Mouse (Mus musculus) forebrain, embryonic 10.5 days (tissue): Measurements from ENCODE around the gene Ugt1a6a. TPM values are rescaled to one million over a fixed set of nuclear protein-coding genes. Genes with fewer than 3 reads are reported as not detected.
A peak's percentile ranks its signal among the peaks of the same experiment; 100 is the strongest.
"Not testable (repeated sequence)": the region's sequence is repeated elsewhere in the genome, so short reads cannot be mapped to it uniquely, and the experiment has no call there.

Source experiments
- DNase-seq: peaks from one replicate; pipeline ENCODE4 v3.0.0-alpha.2; 2017; ENCODE audit warnings: low spot score; ENCODE audit errors: extremely low spot score
- H3K27ac ChIP-seq: fragments of 300-500 bp; sonication (generic); 2 replicates; pipeline ENCODE4 v1.5.1; 2016; ENCODE audit warnings: mild to moderate bottlenecking
- H3K27me3 ChIP-seq: fragments of 300-500 bp; sonication (generic); 2 replicates; pipeline ENCODE4 v1.6.1; 2016; ENCODE audit warnings: mild to moderate bottlenecking; ENCODE audit not compliant: poor library complexity, severe bottlenecking
- H3K36me3 ChIP-seq: fragments of 300-500 bp; sonication (generic); replicated peaks from 2 replicates; pipeline ENCODE4 v1.6.1; 2016; ENCODE audit warnings: mild to moderate bottlenecking, moderate library complexity
- H3K4me1 ChIP-seq: fragments of 300-500 bp; sonication (generic); 2 replicates; pipeline ENCODE4 v1.6.1; 2016
- H3K4me3 ChIP-seq: fragments of 300-500 bp; sonication (generic); 2 replicates; pipeline ENCODE4 v1.5.1; 2016; ENCODE audit warnings: mild to moderate bottlenecking, moderate library complexity
- H3K9me3 ChIP-seq: fragments of 300-500 bp; sonication (generic); 2 replicates; pipeline ENCODE4 v1.6.1; 2016; ENCODE audit warnings: mild to moderate bottlenecking, moderate library complexity
- WGBS: fragments of 180-500 bp; shearing (Covaris S2); methylation state at CpG from one replicate; pipeline ENCODE4 v1.1.7; 2016; 5-methylcytosine and 5-hydroxymethylcytosine counted together
- polyA plus RNA-seq: library from polyadenylated mRNA; unstranded; fragments of >200 nt; fragmentation: Nextera tagmentation; extraction: Ambion mirVana; gene quantifications from 2 replicates; pipeline ENCODE4 v1.2.1, GENCODE M21; 2016

The Ugt1a6a gene
- 0.14 and 0.20 TPM in 2 replicates for polyA plus RNA-seq

GRCm38 (mm10) chr1:88134457-88135011 is at the start of gene Ugt1a6a:
Ugt1a6a (plus strand) TSS chr1:88134809.
- not testable (repeated sequence) for H3K4me3 ChIP-seq, H3K9me3 ChIP-seq, DNase-seq, H3K27me3 ChIP-seq, H3K36me3 ChIP-seq
- 39% methylated on average over 5 of the region's 5 CpGs for WGBS
- peak within 1 kb of the TSS; percentile 66 for H3K27ac ChIP-seq
- H3K4me1 ChIP-seq: peaks cover 10% of the 10 kb centered on the region

GRCm38 (mm10) chr1:88086125-88086524 is 48.5 kb upstream of the Ugt1a6a start:
- Histone ChIP-seq H3K27me3 (no peaks in the 10 kb centered on the region), H3K4me1 (no peaks in the 10 kb centered on the region), H3K36me3 (no peaks in the 10 kb centered on the region), H3K4me3 (no peak overlapping the region), H3K27ac (no peak overlapping the region), H3K9me3 (no peaks in the 10 kb centered on the region)
- DNase-seq: no peak
- 77% methylated on average over 1 of the region's 1 CpGs for WGBS

- DNase-seq: no peak
- Histone ChIP-seq H3K9me3 (no peaks in the 10 kb centered on the region), H3K36me3 (no peaks in the 10 kb centered on the region), H3K27ac (no peak within 1 kb of the TSS), H3K4me1 (no peaks in the 10 kb centered on the region), H3K4me3 (no peak within 1 kb of the TSS), H3K27me3 (no peaks in the 10 kb centered on the region)
- 80% methylated on average over 3 of the region's 3 CpGs for WGBS
These were observed 47.1 kb upstream of the Ugt1a6a start, which contains the start of gene Ugt1a8 for GRCm38 (mm10) chr1:88087513-88087912. Ugt1a8 (plus strand) TSS chr1:88087813.

DNA sequence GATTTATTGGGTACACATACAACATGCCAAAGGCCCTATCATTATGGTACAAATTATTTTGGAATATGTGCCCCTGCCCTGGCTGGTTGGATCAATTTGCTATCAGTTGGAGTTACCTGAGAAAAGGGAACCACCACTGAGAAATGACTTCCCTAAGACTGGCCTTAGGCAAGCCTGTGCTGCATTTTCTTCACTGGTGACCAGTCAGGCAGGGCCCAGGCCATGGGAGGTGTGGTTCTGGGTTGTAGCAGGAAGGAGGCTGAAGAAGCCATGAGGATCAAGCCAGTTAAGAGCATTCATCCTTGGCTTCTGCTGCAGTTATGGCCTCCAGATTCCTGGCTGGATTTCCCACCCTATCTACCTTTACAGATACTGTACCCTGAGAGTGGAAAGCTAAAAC is 42.3 kb upstream of the Ugt1a6a start:
- peaks cover 3% of the 10 kb centered on the region; the same call in 1 of the 2 replicates for H3K4me1 ChIP-seq
- H3K36me3 ChIP-seq: no peaks in the 10 kb centered on the region
- no peaks in the 10 kb centered on the region for H3K9me3 ChIP-seq
- no peak overlapping the region for H3K27ac ChIP-seq
- H3K4me3 ChIP-seq: no peak overlapping the region
- H3K27me3 ChIP-seq: no peaks in the 10 kb centered on the region
- no peak for DNase-seq

- not testable (repeated sequence) for H3K4me3 ChIP-seq, H3K9me3 ChIP-seq, H3K27ac ChIP-seq, H3K27me3 ChIP-seq, H3K4me1 ChIP-seq, H3K36me3 ChIP-seq, DNase-seq
- WGBS: 79% methylated on average over 3 of the region's 3 CpGs
These were observed 40.3 kb upstream of the Ugt1a6a start for GRCm38 (mm10) chr1:88094270-88094676.

- 73% methylated on average over 10 of the region's 10 CpGs for WGBS
- H3K27ac ChIP-seq: peak within 1 kb of the TSS; percentile 53; the same call in 1 of the 2 replicates
These were observed 39.6 kb upstream of the Ugt1a6a start, which contains the start of gene Ugt1a7c for GRCm38 (mm10) chr1:88094941-88095492. Ugt1a7c (plus strand) TSS chr1:88095062.

DNA sequence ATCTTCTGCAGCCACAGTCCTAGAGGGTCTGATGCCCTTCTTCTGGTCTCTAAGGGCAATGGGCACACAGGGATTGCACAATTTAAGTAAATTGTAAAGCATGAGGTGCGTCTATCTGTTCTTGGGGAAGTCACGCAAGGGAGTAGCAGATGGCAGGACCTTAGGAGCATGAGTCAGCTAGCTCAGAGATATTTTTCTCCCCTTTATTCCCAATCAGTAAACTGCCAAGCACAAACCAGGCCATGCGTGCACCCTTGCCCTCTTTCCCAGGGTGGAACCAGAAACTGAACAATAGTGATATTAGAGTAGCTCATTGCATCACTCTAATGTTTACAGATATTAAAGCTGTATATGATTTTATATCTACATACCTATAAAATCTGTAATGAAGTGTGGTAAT is 36.1 kb upstream of the Ugt1a6a start:
- WGBS: 87% methylated on average over 3 of the region's 3 CpGs
- DNase-seq, H3K4me3 ChIP-seq, H3K9me3 ChIP-seq, H3K27me3 ChIP-seq, H3K4me1 ChIP-seq, H3K36me3 ChIP-seq, H3K27ac ChIP-seq: not testable (repeated sequence)

More at GRCm38 (mm10) chr1:88094941-88095492, 39.6 kb upstream of the Ugt1a6a start, which contains the start of gene Ugt1a7c:
- H3K9me3 ChIP-seq: no peaks in the 10 kb centered on the region
- peaks cover 3% of the 10 kb centered on the region; the same call in 1 of the 2 replicates for H3K4me1 ChIP-seq
- no peaks in the 10 kb centered on the region for H3K36me3 ChIP-seq
- no peak for DNase-seq
- H3K27me3 ChIP-seq: no peaks in the 10 kb centered on the region
- H3K4me3 ChIP-seq: no peak within 1 kb of the TSS

DNA sequence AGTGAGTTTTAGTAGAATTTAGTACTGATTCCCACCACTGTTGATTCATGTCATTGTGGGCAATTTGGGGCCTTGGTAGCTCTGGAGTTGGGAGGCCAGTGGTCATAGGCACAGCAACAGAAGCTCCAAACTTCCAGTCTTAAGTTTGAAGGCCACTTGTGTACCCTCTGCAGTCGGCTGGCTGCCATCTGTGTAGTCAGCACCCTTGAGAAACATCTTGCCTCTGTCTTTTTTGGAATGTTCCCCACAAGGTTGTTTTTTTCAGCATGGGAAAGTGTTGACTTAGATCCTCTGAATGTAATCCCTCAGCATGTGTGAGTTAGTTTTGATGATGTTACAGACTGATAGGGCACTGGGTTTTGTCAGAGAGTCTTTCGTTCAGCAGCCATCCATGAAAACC is 34.9 kb upstream of the Ugt1a6a start:
- H3K4me3 ChIP-seq, H3K27me3 ChIP-seq, H3K27ac ChIP-seq, H3K9me3 ChIP-seq, H3K36me3 ChIP-seq, H3K4me1 ChIP-seq, DNase-seq: not testable (repeated sequence)
- WGBS: 81% methylated on average over 2 of the region's 2 CpGs

DNA sequence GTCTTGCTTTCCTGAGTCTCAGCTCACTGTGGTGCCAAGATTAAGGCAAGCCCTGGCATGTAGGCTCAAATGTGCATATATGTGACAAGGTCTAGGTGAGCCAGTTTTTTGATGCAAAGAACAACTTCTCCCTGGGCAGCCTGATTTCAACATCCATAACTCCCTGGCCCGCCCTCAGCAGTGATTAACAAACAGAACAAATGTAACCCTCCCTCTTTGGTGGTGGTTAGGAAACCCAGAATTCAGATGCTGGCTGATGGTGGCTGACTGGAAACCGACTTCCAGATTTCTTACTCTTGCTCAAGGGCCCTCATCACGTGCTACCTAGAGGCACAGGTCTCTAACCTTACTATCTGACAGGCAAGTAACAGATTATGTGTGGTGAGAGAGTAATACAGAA is 31.6 kb upstream of the Ugt1a6a start, which contains the start of gene Ugt1a6b:
Gene Ugt1a6b (plus strand): TSS at position 234 of the 400 bp plus-strand sequence.
- H3K4me1 ChIP-seq, H3K27me3 ChIP-seq, H3K9me3 ChIP-seq, H3K4me3 ChIP-seq, H3K27ac ChIP-seq, H3K36me3 ChIP-seq, DNase-seq: not testable (repeated sequence)
- WGBS: 74% methylated on average over 3 of the region's 3 CpGs

DNA sequence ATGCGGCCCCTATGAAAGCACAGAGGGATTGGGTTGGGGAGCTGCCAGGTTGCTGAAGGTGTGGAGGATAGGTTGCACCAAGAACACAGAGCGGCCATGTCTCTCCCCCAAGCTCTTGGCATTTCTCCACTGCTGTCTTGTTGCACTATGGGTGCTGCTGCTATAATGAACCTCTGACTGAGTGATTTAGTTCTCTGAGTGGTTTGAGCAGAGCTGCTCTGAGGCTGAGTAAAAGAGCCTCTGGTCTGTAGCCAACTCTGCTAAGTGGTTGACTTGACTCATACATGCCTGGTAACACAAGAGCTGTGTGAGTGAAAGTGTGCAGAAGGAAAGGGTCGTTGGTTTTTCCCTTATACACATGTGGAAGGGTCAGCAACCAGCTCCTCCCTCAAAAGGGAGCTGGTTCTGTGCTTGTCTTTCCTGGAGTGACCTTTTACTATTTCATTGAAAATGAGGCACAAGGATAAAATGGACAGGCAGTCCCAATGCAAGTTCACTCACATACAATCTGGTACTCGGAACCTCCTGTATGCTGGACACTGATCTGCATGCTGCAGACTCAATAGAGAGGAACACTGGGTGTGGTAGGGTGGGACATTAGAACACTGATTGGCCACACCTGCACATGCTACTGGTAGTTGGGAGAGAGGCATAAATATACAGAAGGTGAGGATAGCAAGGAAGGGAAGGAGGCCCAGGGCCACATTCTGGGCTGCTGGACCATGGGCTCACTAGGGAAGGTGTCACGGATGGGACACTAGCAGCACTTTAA is 30.7 kb upstream of the Ugt1a6a start:
- not testable (repeated sequence) for H3K27ac ChIP-seq, H3K27me3 ChIP-seq, DNase-seq, H3K4me1 ChIP-seq, H3K9me3 ChIP-seq, H3K4me3 ChIP-seq, H3K36me3 ChIP-seq
- WGBS: 90% methylated on average over 5 of the region's 5 CpGs

DNA sequence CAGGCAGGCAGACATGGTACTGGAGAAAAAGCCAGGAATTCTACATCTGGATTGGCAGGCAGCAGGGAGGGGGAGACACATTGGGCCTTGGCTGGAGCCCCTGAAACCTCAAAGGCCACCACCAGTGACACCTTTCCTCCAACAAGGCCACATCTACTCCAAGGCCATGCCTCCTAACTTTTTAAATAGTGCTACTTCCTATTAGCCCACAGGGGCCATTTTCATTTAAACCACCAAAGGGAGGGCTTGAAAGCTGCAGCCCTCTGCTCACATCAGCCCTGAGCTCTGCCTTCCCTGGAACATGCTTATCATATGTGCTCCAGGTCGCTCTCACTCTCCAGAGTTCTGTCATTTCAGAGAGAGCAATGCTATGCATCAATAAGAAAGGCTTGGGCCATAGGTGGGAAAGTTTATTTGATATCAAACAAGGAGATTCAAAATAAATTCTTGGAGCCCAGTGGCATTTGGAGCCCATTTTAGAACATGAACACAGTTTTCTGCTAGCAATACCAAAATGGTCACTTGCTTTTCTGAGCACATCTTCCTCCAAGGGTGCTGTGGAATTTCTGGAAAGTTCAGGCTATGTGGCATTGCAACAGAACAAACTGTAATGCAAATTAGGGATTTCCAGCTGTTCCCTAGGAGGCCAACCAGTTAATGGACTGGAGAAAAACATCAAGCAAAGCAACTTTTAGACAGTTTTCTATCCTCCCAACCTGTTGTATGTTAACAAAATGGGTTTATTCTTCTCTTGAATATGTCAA is 29.8 kb upstream of the Ugt1a6a start:
- no peak overlapping the region for H3K4me3 ChIP-seq
- no peak for DNase-seq
- WGBS: 84% methylated on average over 1 of the region's 1 CpGs

GRCm38 (mm10) chr1:88105656-88106055 is 29.0 kb upstream of the Ugt1a6a start:
- no peaks in the 10 kb centered on the region for H3K36me3 ChIP-seq
- 70% methylated on average over 2 of the region's 2 CpGs for WGBS
- DNase-seq: no peak
- H3K27me3 ChIP-seq: no peaks in the 10 kb centered on the region
- no peak overlapping the region for H3K4me3 ChIP-seq
- no peaks in the 10 kb centered on the region for H3K4me1 ChIP-seq
- no peak overlapping the region for H3K27ac ChIP-seq
- no peaks in the 10 kb centered on the region for H3K9me3 ChIP-seq

More for the DNA sequence above, 29.8 kb upstream of the Ugt1a6a start:
- Histone ChIP-seq H3K4me1 (no peaks in the 10 kb centered on the region), H3K27me3 (no peaks in the 10 kb centered on the region), H3K27ac (no peak overlapping the region), H3K36me3 (no peaks in the 10 kb centered on the region), H3K9me3 (no peaks in the 10 kb centered on the region)
